Mouse (Mus musculus): ENCODE measurements around the gene Chaf1a. TPM values are rescaled to one million over a fixed set of nuclear protein-coding genes. Genes with fewer than 3 reads are reported as not detected.

Chaf1a gene
- polyA plus RNA-seq, 1 experiment: 33.6 TPM

DNA sequence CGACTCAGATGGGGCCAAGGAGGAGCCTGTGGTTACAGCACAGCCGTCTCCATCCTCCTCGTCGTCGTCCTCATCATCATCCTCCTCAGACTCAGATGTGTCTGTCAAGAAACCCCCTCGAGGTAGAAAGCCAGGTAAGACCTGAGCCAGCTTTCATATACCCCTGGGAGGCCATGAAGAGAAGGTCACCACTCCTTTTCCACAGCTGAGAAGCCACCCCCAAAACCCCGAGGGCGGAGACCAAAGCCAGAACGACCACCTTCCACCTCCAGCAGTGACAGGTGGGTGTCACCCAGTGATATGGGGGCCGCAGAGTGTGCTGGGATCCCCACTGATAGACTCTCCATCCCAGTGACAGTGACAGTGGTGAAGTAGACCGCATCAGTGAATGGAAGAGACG is 56.6 kb downstream of the Chaf1a start:
- Histone ChIP-seq H3K4me1 (ENCODE audit: control insufficient read depth, insufficient read depth, low read length) (no peaks in the 10 kb centered on the region), H3K36me3 (ENCODE audit: control insufficient read depth, insufficient read depth, low read length, poor library complexity, severe bottlenecking) (peaks cover 42% of the 10 kb centered on the region), H3K9me3 (replicated peaks; ENCODE audit: control insufficient read depth, insufficient read depth, low read length, poor library complexity, severe bottlenecking) (no peaks in the 10 kb centered on the region), H3K27ac (ENCODE audit: insufficient read depth, low read length) (no peak overlapping the region), H3K27me3 (ENCODE audit: control insufficient read depth, insufficient read depth, low read length, poor library complexity, severe bottlenecking) (no peaks in the 10 kb centered on the region), H3K4me3 (ENCODE audit: low read depth, low read length) (no peak overlapping the region), H3K9ac (ENCODE audit: low read depth, poor library complexity, severe bottlenecking) (no peak overlapping the region)
- no peak for TF ChIP-seq EP300 (IDR thresholded peaks at IDR 0.05; ENCODE audit: insufficient read depth, low read depth, low read length)
- no peak for TF ChIP-seq POLR2A (IDR thresholded peaks at IDR 0.05; ENCODE audit: insufficient read depth, low read length)
- TF ChIP-seq CTCF (IDR thresholded peaks at IDR 0.05; ENCODE audit: low read depth, low read length): no peak

DNA sequence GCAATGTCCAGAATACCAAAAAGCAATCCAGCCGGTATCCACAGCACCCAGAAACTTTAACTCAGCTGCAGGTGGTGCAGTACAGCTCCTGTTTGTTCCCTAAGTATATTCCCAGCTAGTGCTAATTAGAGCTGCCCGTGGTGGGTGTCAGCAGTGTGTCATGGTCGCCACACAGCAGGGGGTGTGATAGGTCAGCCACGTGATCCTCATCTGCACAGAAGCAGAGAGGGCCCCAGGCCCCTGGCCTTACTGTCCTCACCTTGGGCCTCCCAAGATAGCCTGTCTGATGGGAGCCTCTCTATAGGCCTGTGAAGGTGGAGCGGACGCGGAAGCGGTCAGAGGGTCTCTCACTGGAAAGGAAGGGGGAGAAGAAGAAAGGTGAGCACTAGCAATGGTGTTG is 57.9 kb downstream of the Chaf1a start:
- H3K27me3 ChIP-seq (ENCODE audit: control insufficient read depth, insufficient read depth, low read length, poor library complexity, severe bottlenecking): no peaks in the 10 kb centered on the region
- H3K36me3 ChIP-seq (ENCODE audit: control insufficient read depth, insufficient read depth, low read length, poor library complexity, severe bottlenecking): peaks cover 41% of the 10 kb centered on the region
- H3K27ac ChIP-seq (ENCODE audit: insufficient read depth, low read length): no peak overlapping the region
- H3K9ac ChIP-seq (ENCODE audit: low read depth, poor library complexity, severe bottlenecking): no peak overlapping the region
- no peak overlapping the region for H3K4me3 ChIP-seq (ENCODE audit: low read depth, low read length)
- no peaks in the 10 kb centered on the region for H3K9me3 ChIP-seq (replicated peaks; ENCODE audit: control insufficient read depth, insufficient read depth, low read length, poor library complexity, severe bottlenecking)
- TF ChIP-seq POLR2A (IDR thresholded peaks at IDR 0.05; ENCODE audit: insufficient read depth, low read length) (no peak), EP300 (IDR thresholded peaks at IDR 0.05; ENCODE audit: insufficient read depth, low read depth, low read length) (no peak), CTCF (IDR thresholded peaks at IDR 0.05; ENCODE audit: low read depth, low read length) (no peak)
- no peaks in the 10 kb centered on the region for H3K4me1 ChIP-seq (ENCODE audit: control insufficient read depth, insufficient read depth, low read length)

DNA sequence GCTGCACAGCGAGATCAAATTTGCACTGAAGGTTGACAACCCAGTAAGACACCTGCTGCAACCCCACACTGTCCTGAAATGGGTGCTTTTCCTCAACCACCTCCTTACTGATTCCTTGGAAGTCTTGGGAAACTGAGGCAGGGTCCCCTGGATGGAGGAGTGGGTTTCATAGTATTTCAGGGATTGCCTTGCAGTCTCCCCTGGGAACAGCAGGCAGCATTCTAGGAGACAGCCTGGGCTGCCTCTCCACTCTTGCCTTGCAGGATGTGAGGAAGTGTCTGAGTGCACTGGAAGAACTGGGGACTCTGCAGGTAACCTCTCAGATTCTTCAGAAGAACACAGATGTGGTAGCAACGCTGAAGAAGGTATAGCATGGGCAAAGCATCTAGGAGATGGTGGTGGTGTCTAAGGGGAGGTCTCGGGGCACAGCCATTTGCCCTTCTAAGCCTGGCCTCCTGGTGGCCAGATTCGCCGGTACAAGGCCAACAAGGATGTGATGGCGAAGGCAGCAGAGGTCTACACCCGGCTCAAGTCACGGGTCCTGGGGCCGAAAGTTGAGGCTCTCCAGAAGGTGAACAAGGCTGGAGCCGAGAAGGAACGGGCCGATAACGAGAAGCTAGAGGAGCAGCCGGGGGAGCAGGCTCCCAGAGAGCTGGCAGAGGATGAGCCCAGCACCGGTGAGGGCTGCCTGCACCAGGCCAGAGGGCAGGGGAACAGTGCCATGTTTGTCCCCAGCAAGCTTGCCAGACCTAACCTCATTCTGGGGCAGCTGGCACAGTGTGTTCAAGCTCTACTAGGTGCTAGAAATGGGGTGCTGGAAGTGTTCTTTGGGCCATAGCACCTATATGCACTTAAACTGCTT is 58.7 kb downstream of the Chaf1a start:
- Histone ChIP-seq H3K4me3 (ENCODE audit: low read depth, low read length) (no peak overlapping the region), H3K27me3 (ENCODE audit: control insufficient read depth, insufficient read depth, low read length, poor library complexity, severe bottlenecking) (no peaks in the 10 kb centered on the region), H3K9me3 (replicated peaks; ENCODE audit: control insufficient read depth, insufficient read depth, low read length, poor library complexity, severe bottlenecking) (no peaks in the 10 kb centered on the region), H3K27ac (ENCODE audit: insufficient read depth, low read length) (no peak overlapping the region), H3K4me1 (ENCODE audit: control insufficient read depth, insufficient read depth, low read length) (no peaks in the 10 kb centered on the region), H3K9ac (ENCODE audit: low read depth, poor library complexity, severe bottlenecking) (no peak overlapping the region), H3K36me3 (ENCODE audit: control insufficient read depth, insufficient read depth, low read length, poor library complexity, severe bottlenecking) (peaks cover 42% of the 10 kb centered on the region)
- TF ChIP-seq POLR2A (IDR thresholded peaks at IDR 0.05; ENCODE audit: insufficient read depth, low read length): no peak
- TF ChIP-seq CTCF (IDR thresholded peaks at IDR 0.05; ENCODE audit: low read depth, low read length): no peak
- no peak for TF ChIP-seq EP300 (IDR thresholded peaks at IDR 0.05; ENCODE audit: insufficient read depth, low read depth, low read length)

DNA sequence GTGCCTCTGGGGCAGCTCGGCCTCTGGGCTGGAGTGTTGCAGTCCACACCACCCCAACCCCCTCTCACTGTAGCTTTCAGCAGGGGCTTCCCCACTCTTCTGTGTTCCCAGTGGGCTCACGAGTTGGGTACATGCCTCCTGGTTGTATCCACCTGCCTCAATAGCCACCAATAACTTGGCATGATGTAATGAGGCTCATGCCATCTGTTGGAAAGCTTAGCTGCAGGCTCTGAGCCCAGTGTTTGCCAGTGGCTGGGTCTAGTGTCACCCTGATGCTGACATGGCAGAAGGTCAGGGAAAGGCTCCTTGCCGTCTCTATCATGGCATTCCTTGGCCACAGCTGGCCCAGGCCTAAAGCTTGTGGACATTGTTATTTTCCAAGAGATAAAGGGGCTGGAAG is 60.6 kb downstream of the Chaf1a start:
- Histone ChIP-seq H3K4me1 (ENCODE audit: control insufficient read depth, insufficient read depth, low read length) (no peaks in the 10 kb centered on the region), H3K36me3 (ENCODE audit: control insufficient read depth, insufficient read depth, low read length, poor library complexity, severe bottlenecking) (peaks cover 38% of the 10 kb centered on the region), H3K27me3 (ENCODE audit: control insufficient read depth, insufficient read depth, low read length, poor library complexity, severe bottlenecking) (no peaks in the 10 kb centered on the region), H3K4me3 (ENCODE audit: low read depth, low read length) (no peak overlapping the region), H3K27ac (ENCODE audit: insufficient read depth, low read length) (no peak overlapping the region), H3K9me3 (replicated peaks; ENCODE audit: control insufficient read depth, insufficient read depth, low read length, poor library complexity, severe bottlenecking) (no peaks in the 10 kb centered on the region), H3K9ac (ENCODE audit: low read depth, poor library complexity, severe bottlenecking) (no peak overlapping the region)
- TF ChIP-seq CTCF (IDR thresholded peaks at IDR 0.05; ENCODE audit: low read depth, low read length): no peak
- TF ChIP-seq EP300 (IDR thresholded peaks at IDR 0.05; ENCODE audit: insufficient read depth, low read depth, low read length): no peak
- no peak for TF ChIP-seq POLR2A (IDR thresholded peaks at IDR 0.05; ENCODE audit: insufficient read depth, low read length)

DNA sequence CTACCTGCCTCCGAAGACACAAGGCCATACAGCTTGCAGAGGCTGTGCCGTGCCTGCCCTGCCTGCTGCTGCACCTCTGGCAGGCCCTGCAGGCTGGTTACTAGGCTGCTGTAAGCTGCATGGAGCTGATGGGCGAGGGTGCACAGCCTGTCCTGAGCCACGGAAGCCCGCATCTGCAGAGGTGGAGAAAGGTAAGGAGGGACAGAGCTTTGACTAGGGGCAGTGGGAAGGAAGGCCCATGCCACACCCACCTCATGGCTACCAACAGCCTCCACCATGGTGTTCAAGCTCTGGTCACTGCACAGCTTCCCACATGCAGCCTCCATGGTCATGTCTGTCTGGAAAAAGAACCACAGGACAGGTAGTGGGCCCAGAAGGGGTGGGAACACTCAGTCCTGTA is 61.9 kb downstream of the Chaf1a start:
- H3K4me3 ChIP-seq (ENCODE audit: low read depth, low read length): no peak overlapping the region
- TF ChIP-seq POLR2A (IDR thresholded peaks at IDR 0.05; ENCODE audit: insufficient read depth, low read length) (no peak), EP300 (IDR thresholded peaks at IDR 0.05; ENCODE audit: insufficient read depth, low read depth, low read length) (no peak), CTCF (IDR thresholded peaks at IDR 0.05; ENCODE audit: low read depth, low read length) (no peak)
- no peaks in the 10 kb centered on the region for H3K27me3 ChIP-seq (ENCODE audit: control insufficient read depth, insufficient read depth, low read length, poor library complexity, severe bottlenecking)
- no peaks in the 10 kb centered on the region for H3K4me1 ChIP-seq (ENCODE audit: control insufficient read depth, insufficient read depth, low read length)
- H3K9me3 ChIP-seq (replicated peaks; ENCODE audit: control insufficient read depth, insufficient read depth, low read length, poor library complexity, severe bottlenecking): no peaks in the 10 kb centered on the region
- peaks cover 29% of the 10 kb centered on the region for H3K36me3 ChIP-seq (ENCODE audit: control insufficient read depth, insufficient read depth, low read length, poor library complexity, severe bottlenecking)
- no peak overlapping the region for H3K9ac ChIP-seq (ENCODE audit: low read depth, poor library complexity, severe bottlenecking)
- H3K27ac ChIP-seq (ENCODE audit: insufficient read depth, low read length): no peak overlapping the region

DNA sequence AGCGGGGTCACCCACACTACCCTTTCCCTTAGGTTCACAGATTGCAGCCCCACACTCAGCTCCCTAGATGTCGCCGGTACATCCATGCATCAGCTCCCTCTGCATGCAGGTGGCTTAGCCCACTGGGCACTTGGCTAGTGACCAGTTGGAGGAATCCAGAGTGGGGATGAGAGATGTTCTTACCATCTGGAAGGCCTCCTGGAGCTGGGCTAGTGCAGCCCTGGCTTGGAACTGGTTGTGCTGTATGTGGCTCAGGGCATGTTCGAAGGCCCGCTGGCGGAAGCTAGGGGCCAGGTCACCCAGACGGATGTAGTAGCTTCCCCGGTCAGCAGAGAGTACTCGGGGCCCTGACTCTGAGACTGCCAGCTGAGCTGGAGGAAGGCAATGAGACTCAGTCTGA is 62.7 kb downstream of the Chaf1a start:
- no peaks in the 10 kb centered on the region for H3K4me1 ChIP-seq (ENCODE audit: control insufficient read depth, insufficient read depth, low read length)
- no peak overlapping the region for H3K4me3 ChIP-seq (ENCODE audit: low read depth, low read length)
- no peak for TF ChIP-seq POLR2A (IDR thresholded peaks at IDR 0.05; ENCODE audit: insufficient read depth, low read length)
- TF ChIP-seq EP300 (IDR thresholded peaks at IDR 0.05; ENCODE audit: insufficient read depth, low read depth, low read length): no peak
- no peak for TF ChIP-seq CTCF (IDR thresholded peaks at IDR 0.05; ENCODE audit: low read depth, low read length)
- H3K36me3 ChIP-seq (ENCODE audit: control insufficient read depth, insufficient read depth, low read length, poor library complexity, severe bottlenecking): peaks cover 28% of the 10 kb centered on the region
- H3K9ac ChIP-seq (ENCODE audit: low read depth, poor library complexity, severe bottlenecking): no peak overlapping the region
- no peaks in the 10 kb centered on the region for H3K9me3 ChIP-seq (replicated peaks; ENCODE audit: control insufficient read depth, insufficient read depth, low read length, poor library complexity, severe bottlenecking)
- no peak overlapping the region for H3K27ac ChIP-seq (ENCODE audit: insufficient read depth, low read length)
- H3K27me3 ChIP-seq (ENCODE audit: control insufficient read depth, insufficient read depth, low read length, poor library complexity, severe bottlenecking): no peaks in the 10 kb centered on the region
